Mouse (Mus musculus) hindbrain, embryonic 16.5 days (tissue): ENCODE results near the gene Kcnab1. TPM values are rescaled to one million over a fixed set of nuclear protein-coding genes. Genes with fewer than 3 reads are reported as not detected.

ENCODE experiments used
- ATAC-seq: fragments of 200-750 bp; cut with Nextera tagmentation; 2 replicates; pipeline ENCODE4 v1.8.0; 2017; ENCODE audit warnings: moderate TSS enrichment, moderate library complexity
- H3K27ac ChIP-seq: fragments of 300-500 bp; sonication (generic); 2 replicates; pipeline ENCODE4 v1.5.1; 2014; ENCODE audit warnings: low read depth, mild to moderate bottlenecking, control low read depth, low read length, moderate library complexity
- H3K27me3 ChIP-seq: fragments of 300-500 bp; sonication (generic); replicated peaks from 2 replicates; pipeline ENCODE4 v1.6.1; 2014; ENCODE audit warnings: low read length; ENCODE audit not compliant: control insufficient read depth, insufficient read depth
- H3K36me3 ChIP-seq: fragments of 300-500 bp; sonication (generic); 2 replicates; pipeline ENCODE4 v1.6.1; 2014; ENCODE audit warnings: mild to moderate bottlenecking, low read length, moderate library complexity, mixed read lengths; ENCODE audit not compliant: control insufficient read depth, insufficient read depth
- H3K4me1 ChIP-seq: fragments of 300-500 bp; sonication (generic); 2 replicates; pipeline ENCODE4 v1.6.1; 2014; ENCODE audit warnings: low read depth, low read length; ENCODE audit not compliant: control insufficient read depth, insufficient read depth
- H3K4me2 ChIP-seq: fragments of 300-500 bp; sonication (generic); 2 replicates; pipeline ENCODE4 v1.6.1; 2014; ENCODE audit warnings: mild to moderate bottlenecking, low read length, control low read depth, moderate library complexity
- H3K4me3 ChIP-seq: fragments of 300-500 bp; sonication (generic); 2 replicates; pipeline ENCODE4 v1.5.1; 2014; ENCODE audit warnings: mild to moderate bottlenecking, low read length, control low read depth, moderate library complexity
- H3K9ac ChIP-seq: fragments of 300-500 bp; sonication (generic); 2 replicates; pipeline ENCODE4 v1.6.1; 2014; ENCODE audit warnings: low read depth, mild to moderate bottlenecking, control low read depth, low read length, moderate library complexity
- H3K9me3 ChIP-seq: fragments of 300-500 bp; sonication (generic); 2 replicates; pipeline ENCODE4 v1.6.1; 2014; ENCODE audit warnings: mild to moderate bottlenecking, low read length, moderate library complexity; ENCODE audit not compliant: control insufficient read depth
- WGBS: fragments of 180-500 bp; shearing (Covaris S2); extraction: QIAGEN DNeasy Blood & Tissue Kit; methylation state at CpG from one replicate; pipeline ENCODE4 v1.1.7; 2014; 5-methylcytosine and 5-hydroxymethylcytosine counted together
- polyA plus RNA-seq: library from polyadenylated mRNA; unstranded; fragments of >200 nt; fragmentation: Nextera tagmentation; extraction: Ambion mirVana; gene quantifications from 2 replicates; pipeline ENCODE4 v1.2.1, GENCODE M21; 2015

Kcnab1 gene
- polyA plus RNA-seq, 1 experiment from 2014 or later: 12.2 TPM

DNA sequence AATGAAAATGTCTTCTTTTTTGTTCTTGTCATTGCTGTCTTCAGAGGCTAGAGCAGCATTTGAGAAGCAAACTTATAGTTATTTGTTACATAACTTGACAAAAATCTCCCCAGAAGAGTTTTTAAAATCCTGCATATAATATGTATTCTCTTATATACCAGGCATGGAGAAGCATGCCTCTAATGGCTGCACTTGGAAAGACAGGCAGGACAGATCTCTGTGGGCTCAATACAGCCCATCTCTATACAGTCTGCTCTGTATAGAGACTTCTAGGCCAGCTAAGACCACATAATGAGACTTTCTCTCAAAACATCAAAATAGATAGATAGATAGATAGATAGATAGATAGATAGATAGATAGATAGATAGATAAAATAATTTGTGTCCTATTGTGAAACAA is 111.1 kb downstream of the Kcnab1 start:
- no peaks in the 10 kb centered on the region for H3K36me3 ChIP-seq
- H3K4me3 ChIP-seq: no peak overlapping the region
- ATAC-seq: no peak
- H3K9me3 ChIP-seq: no peaks in the 10 kb centered on the region
- no peak overlapping the region for H3K27ac ChIP-seq
- H3K9ac ChIP-seq: no peak overlapping the region
- no peak overlapping the region for H3K4me2 ChIP-seq
- H3K27me3 ChIP-seq: no peaks in the 10 kb centered on the region
- no peaks in the 10 kb centered on the region for H3K4me1 ChIP-seq

DNA sequence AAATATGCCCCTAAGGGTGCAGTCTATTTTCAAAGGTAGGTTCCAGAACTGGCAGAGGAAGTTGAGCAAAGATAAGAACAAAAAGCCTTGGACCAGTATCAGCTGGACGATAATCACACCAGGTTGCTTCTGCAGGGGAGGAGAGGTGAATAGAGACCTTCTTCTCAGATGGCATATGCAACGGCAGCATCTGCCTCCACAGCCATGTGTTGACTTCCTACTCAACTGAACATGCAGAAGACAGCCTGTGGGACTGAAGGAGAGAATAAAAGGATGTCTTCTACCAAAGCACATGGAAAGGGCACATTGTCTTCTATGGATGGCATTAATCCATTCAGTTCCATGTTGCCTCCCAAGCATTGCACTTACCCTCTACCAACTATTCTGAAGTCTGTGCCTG is 114.5 kb downstream of the Kcnab1 start:
- Histone ChIP-seq H3K27ac (no peak overlapping the region), H3K36me3 (no peaks in the 10 kb centered on the region), H3K9ac (no peak overlapping the region), H3K4me1 (no peaks in the 10 kb centered on the region), H3K27me3 (no peaks in the 10 kb centered on the region), H3K4me3 (no peak overlapping the region), H3K9me3 (no peaks in the 10 kb centered on the region), H3K4me2 (no peak overlapping the region)
- ATAC-seq: no peak
- WGBS: 93% methylated on average over 2 of the region's 2 CpGs

GRCm38 (mm10) chr3:65230978-65231377 is 121.8 kb downstream of the Kcnab1 start:
- ATAC-seq: 0 out of 2 replicates have a peak, but pooled peaks have one; percentile 37
- Histone ChIP-seq H3K4me1 (no peaks in the 10 kb centered on the region), H3K36me3 (no peaks in the 10 kb centered on the region), H3K4me2 (no peak overlapping the region), H3K4me3 (no peak overlapping the region), H3K27me3 (no peaks in the 10 kb centered on the region), H3K9me3 (peaks cover 4% of the 10 kb centered on the region), H3K27ac (no peak overlapping the region), H3K9ac (no peak overlapping the region)
- WGBS: 50% methylated on average over 1 of the region's 1 CpGs

DNA sequence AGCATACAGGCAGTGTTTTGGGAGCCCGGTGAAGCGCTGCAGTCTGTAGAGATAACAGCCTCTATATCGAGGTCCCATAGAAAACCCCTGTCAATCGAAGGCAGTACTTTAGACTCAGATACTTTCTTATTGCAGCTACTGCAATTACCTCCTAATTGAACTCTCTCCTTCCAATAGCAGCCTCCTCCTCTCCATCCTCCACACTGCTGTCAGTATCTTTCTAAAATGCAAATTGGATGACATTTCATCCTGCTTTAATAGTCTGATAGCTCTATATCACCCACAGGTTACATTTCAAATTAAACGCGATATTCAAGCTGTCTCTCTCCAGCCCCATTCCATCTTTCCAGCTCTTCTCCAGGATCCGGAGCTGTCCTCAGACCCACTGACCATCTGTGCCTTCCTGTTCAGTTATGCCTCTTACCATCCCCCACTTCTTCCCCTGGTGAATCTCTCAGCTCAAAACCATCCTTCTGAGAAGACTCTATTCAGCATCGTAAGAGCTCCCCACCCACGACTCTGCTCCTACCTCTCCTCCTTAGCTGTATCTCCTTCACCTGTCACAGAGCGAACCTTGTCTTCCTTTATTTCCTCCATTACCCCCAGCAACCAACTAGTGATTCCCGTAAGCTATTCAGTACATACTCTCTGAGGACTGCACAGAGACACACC is 122.4 kb downstream of the Kcnab1 start:
- no peak overlapping the region for H3K27ac ChIP-seq
- ATAC-seq: 0 out of 2 replicates have a peak, but pooled peaks have one; percentile 42
- 68% methylated on average over 11 of the region's 11 CpGs for WGBS
- H3K4me3 ChIP-seq: no peak overlapping the region
- no peaks in the 10 kb centered on the region for H3K4me1 ChIP-seq
- peaks cover 10% of the 10 kb centered on the region for H3K9me3 ChIP-seq
- no peaks in the 10 kb centered on the region for H3K27me3 ChIP-seq
- no peak overlapping the region for H3K9ac ChIP-seq
- H3K36me3 ChIP-seq: no peaks in the 10 kb centered on the region
- no peak overlapping the region for H3K4me2 ChIP-seq

GRCm38 (mm10) chr3:65249023-65249422 is 139.8 kb downstream of the Kcnab1 start:
- Histone ChIP-seq H3K27ac (no peak overlapping the region), H3K27me3 (no peaks in the 10 kb centered on the region), H3K4me3 (no peak overlapping the region), H3K9ac (no peak overlapping the region), H3K36me3 (no peaks in the 10 kb centered on the region), H3K9me3 (no peaks in the 10 kb centered on the region; the same call in 1 of the 2 replicates), H3K4me1 (no peaks in the 10 kb centered on the region), H3K4me2 (no peak overlapping the region)
- WGBS: 62% methylated on average over 6 of the region's 6 CpGs
- no peak for ATAC-seq

DNA sequence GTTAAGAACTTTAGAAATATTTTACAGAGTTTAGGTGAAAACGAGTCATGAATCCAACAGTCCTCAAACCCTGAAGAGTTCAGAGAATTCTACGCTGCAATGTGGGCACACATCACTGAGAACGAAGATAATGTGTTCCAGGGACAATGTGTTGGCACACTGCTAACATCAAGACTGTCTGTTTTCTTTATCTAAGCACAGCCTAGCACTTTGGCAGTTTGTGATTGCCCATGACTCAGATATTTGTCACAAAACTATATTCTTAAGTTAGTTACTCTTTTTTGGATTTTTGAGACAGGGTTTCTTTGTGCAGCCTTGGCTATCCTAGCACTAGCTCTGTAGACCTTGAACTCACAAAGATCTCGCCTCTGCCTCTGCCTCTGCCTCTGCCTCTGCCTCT is 151.3 kb downstream of the Kcnab1 start:
- ATAC-seq: no peak
- no peaks in the 10 kb centered on the region for H3K27me3 ChIP-seq
- no peaks in the 10 kb centered on the region for H3K4me1 ChIP-seq
- WGBS: 90% methylated on average over 4 of the region's 4 CpGs
- H3K9me3 ChIP-seq: no peaks in the 10 kb centered on the region
- H3K9ac ChIP-seq: no peak overlapping the region
- H3K4me2 ChIP-seq: no peak overlapping the region
- no peak overlapping the region for H3K4me3 ChIP-seq
- H3K36me3 ChIP-seq: no peaks in the 10 kb centered on the region
- H3K27ac ChIP-seq: no peak overlapping the region

DNA sequence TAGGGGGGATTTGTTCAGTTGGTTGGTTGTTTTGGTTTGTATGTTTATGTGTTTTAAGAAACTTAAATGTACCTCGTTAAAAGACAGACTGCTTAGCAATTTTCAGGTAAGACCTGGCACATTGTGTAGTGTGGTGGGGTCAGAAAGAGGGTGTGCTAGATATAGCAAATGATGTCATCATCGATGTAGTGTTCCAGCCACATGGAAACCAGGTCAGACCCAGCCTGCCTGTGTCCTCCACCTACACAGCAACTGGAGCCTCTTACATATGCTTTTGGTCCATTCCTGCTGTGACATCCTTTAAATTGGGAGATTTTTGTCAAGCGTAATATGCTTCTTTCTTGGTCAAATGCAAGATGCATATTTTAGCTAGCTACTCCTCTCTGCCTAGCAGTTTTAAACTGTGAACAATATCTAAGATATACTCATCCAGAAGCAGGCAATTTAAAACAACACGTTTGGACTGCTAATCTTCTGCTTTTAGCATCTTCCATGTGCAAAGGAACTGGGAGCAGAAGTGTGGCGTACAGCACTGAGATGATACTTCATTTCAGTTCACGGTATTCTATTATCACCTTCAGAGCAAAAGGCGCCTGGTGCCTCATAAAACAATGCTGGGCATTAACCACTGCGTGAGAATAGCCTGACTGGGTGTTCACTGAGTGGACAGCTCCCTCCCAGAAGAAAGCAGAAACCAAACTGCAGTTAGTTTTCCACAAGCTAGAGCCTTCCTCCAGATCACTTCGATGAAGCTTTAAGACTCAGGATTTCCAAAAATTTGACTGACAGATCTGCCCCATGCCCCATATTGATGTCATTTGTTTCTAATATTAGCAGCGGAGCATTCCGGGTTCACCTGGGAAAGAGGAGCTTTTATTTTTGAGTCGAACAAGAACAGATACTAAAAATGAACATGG is 153.6 kb downstream of the Kcnab1 start:
- Histone ChIP-seq H3K36me3 (no peaks in the 10 kb centered on the region), H3K27me3 (no peaks in the 10 kb centered on the region), H3K4me3 (no peak overlapping the region), H3K27ac (no peak overlapping the region), H3K4me2 (no peak overlapping the region), H3K9me3 (no peaks in the 10 kb centered on the region), H3K9ac (no peak overlapping the region), H3K4me1 (no peaks in the 10 kb centered on the region)
- 87% methylated on average over 12 of the region's 12 CpGs for WGBS
- no peak for ATAC-seq

DNA sequence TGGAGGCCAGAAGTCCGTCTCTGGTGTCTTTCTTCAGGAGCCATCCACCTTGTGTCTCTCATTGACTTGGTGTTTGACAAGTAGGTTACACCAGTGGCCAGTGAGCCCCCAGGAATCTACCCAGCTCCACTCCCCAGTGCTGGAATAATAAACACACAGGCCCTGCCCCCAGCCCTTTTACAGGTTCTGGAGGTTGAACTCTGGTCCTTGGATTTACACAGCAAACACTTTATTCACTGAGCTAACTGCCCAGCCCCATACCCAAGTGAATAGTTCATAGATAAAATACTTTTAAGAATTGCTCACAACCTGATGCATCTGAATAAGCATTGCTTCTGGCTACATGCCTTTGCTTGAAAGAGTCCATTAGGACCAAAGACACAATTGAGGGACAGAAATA is 164.1 kb downstream of the Kcnab1 start:
- ATAC-seq: no peak
- no peaks in the 10 kb centered on the region for H3K36me3 ChIP-seq
- no peak overlapping the region for H3K9ac ChIP-seq
- no peak overlapping the region for H3K4me2 ChIP-seq
- no peaks in the 10 kb centered on the region for H3K27me3 ChIP-seq
- 83% methylated on average over 1 of the region's 1 CpGs for WGBS
- no peaks in the 10 kb centered on the region for H3K9me3 ChIP-seq
- H3K27ac ChIP-seq: no peak overlapping the region
- no peaks in the 10 kb centered on the region for H3K4me1 ChIP-seq
- no peak overlapping the region for H3K4me3 ChIP-seq

GRCm38 (mm10) chr3:65277777-65278176 is 168.6 kb downstream of the Kcnab1 start:
- peak; percentile 56; the same call in 1 of the 2 replicates for ATAC-seq
- Histone ChIP-seq H3K4me3 (no peak overlapping the region), H3K9me3 (no peaks in the 10 kb centered on the region), H3K36me3 (no peaks in the 10 kb centered on the region), H3K4me2 (no peak overlapping the region), H3K9ac (no peak overlapping the region), H3K4me1 (no peaks in the 10 kb centered on the region), H3K27me3 (no peaks in the 10 kb centered on the region), H3K27ac (no peak overlapping the region)
- 85% methylated on average over 10 of the region's 10 CpGs for WGBS
